Mouse (Mus musculus): ENCODE results near the gene Car8. TPM values are rescaled to one million over a fixed set of nuclear protein-coding genes. Genes with fewer than 3 reads are reported as not detected.

Gene Car8
- total and polyA plus RNA-seq, 2 experiments from 2014 or later, result 17.7 to 31.6 TPM

- no peak overlapping the region for H3K4me3 ChIP-seq (ENCODE audit: low read depth, low read length)
- H3K4me1 ChIP-seq (ENCODE audit: insufficient read depth, low read length), result no peaks in the 10 kb centered on the region
- H3K27me3 ChIP-seq (ENCODE audit: insufficient read depth, low read length), result no peaks in the 10 kb centered on the region
- H3K9ac ChIP-seq (replicated peaks; ENCODE audit: low read length, poor library complexity, severe bottlenecking), result no peak overlapping the region
- H3K36me3 ChIP-seq (ENCODE audit: insufficient read depth, low read length), result no peaks in the 10 kb centered on the region
- no peak overlapping the region for H3K4me2 ChIP-seq (ENCODE audit: low read depth, low read length, poor library complexity, severe bottlenecking)
- no peak for TF ChIP-seq CTCF (IDR thresholded peaks at IDR 0.05)
- WGBS, result 51% methylated on average over 1 of the region's 1 CpGs
- ATAC-seq (ENCODE audit: low FRiP score), result no peak
- H3K27ac ChIP-seq (ENCODE audit: low read depth, low read length), result no peak overlapping the region
- H3K9me3 ChIP-seq (ENCODE audit: low read length), result no peaks in the 10 kb centered on the region
- DNase-seq (ENCODE audit: low spot score), result no peak
These were observed 30.9 kb downstream of the Car8 start for GRCm38 (mm10) chr4:8207924-8208323.

- Histone ChIP-seq H3K4me1 (ENCODE audit: insufficient read depth, low read length) (no peaks in the 10 kb centered on the region), H3K9ac (replicated peaks; ENCODE audit: low read length, poor library complexity, severe bottlenecking) (no peak overlapping the region), H3K4me2 (ENCODE audit: low read depth, low read length, poor library complexity, severe bottlenecking) (no peak overlapping the region), H3K4me3 (ENCODE audit: low read depth, low read length) (no peak overlapping the region), H3K36me3 (ENCODE audit: insufficient read depth, low read length) (no peaks in the 10 kb centered on the region), H3K27ac (ENCODE audit: low read depth, low read length) (no peak overlapping the region), H3K9me3 (ENCODE audit: low read length) (no peaks in the 10 kb centered on the region), H3K27me3 (ENCODE audit: insufficient read depth, low read length) (no peaks in the 10 kb centered on the region)
- TF ChIP-seq CTCF (IDR thresholded peaks at IDR 0.05), result no peak
- ATAC-seq (ENCODE audit: low FRiP score) (no peak), DNase-seq (ENCODE audit: low spot score) (no peak)
- WGBS, result 86% methylated on average over 6 of the region's 6 CpGs
These were observed 31.8 kb downstream of the Car8 start for GRCm38 (mm10) chr4:8206918-8207573.

GRCm38 (mm10) chr4:8205089-8205649 is 33.7 kb downstream of the Car8 start:
- Histone ChIP-seq H3K36me3 (ENCODE audit: insufficient read depth, low read length) (no peaks in the 10 kb centered on the region), H3K9me3 (ENCODE audit: low read length) (no peaks in the 10 kb centered on the region), H3K4me1 (ENCODE audit: insufficient read depth, low read length) (no peaks in the 10 kb centered on the region), H3K4me2 (ENCODE audit: low read depth, low read length, poor library complexity, severe bottlenecking) (no peak overlapping the region), H3K27me3 (ENCODE audit: insufficient read depth, low read length) (no peaks in the 10 kb centered on the region), H3K4me3 (ENCODE audit: low read depth, low read length) (no peak overlapping the region), H3K27ac (ENCODE audit: low read depth, low read length) (no peak overlapping the region), H3K9ac (replicated peaks; ENCODE audit: low read length, poor library complexity, severe bottlenecking) (no peak overlapping the region)
- WGBS, result 76% methylated on average over 4 of the region's 4 CpGs
- TF ChIP-seq CTCF (IDR thresholded peaks at IDR 0.05), result no peak
- no peak for ATAC-seq (ENCODE audit: low FRiP score)
- no peak for DNase-seq (ENCODE audit: low spot score)

GRCm38 (mm10) chr4:8203367-8203766 is 35.5 kb downstream of the Car8 start:
- Histone ChIP-seq H3K4me2 (ENCODE audit: low read depth, low read length, poor library complexity, severe bottlenecking) (no peak overlapping the region), H3K27ac (ENCODE audit: low read depth, low read length) (no peak overlapping the region), H3K9ac (replicated peaks; ENCODE audit: low read length, poor library complexity, severe bottlenecking) (no peak overlapping the region), H3K27me3 (ENCODE audit: insufficient read depth, low read length) (no peaks in the 10 kb centered on the region), H3K4me3 (ENCODE audit: low read depth, low read length) (no peak overlapping the region), H3K9me3 (ENCODE audit: low read length) (no peaks in the 10 kb centered on the region), H3K4me1 (ENCODE audit: insufficient read depth, low read length) (no peaks in the 10 kb centered on the region), H3K36me3 (ENCODE audit: insufficient read depth, low read length) (no peaks in the 10 kb centered on the region)
- ATAC-seq (ENCODE audit: low FRiP score) (no peak), DNase-seq (ENCODE audit: low spot score) (no peak)
- WGBS, result 46% methylated on average over 1 of the region's 1 CpGs
- TF ChIP-seq CTCF (IDR thresholded peaks at IDR 0.05), result no peak

- no peaks in the 10 kb centered on the region for H3K4me1 ChIP-seq (ENCODE audit: insufficient read depth, low read length)
- 87% methylated on average over 2 of the region's 2 CpGs for WGBS
- no peak for TF ChIP-seq CTCF (IDR thresholded peaks at IDR 0.05)
These were observed 37.2 kb downstream of the Car8 start for GRCm38 (mm10) chr4:8201631-8202030.

GRCm38 (mm10) chr4:8200081-8200480 is 38.8 kb downstream of the Car8 start:
- ATAC-seq (ENCODE audit: low FRiP score) (no peak), DNase-seq (ENCODE audit: low spot score) (no peak)
- no peak overlapping the region for H3K9ac ChIP-seq (replicated peaks; ENCODE audit: low read length, poor library complexity, severe bottlenecking)
- no peaks in the 10 kb centered on the region for H3K4me1 ChIP-seq (ENCODE audit: insufficient read depth, low read length)
- no peak overlapping the region for H3K27ac ChIP-seq (ENCODE audit: low read depth, low read length)
- no peak overlapping the region for H3K4me2 ChIP-seq (ENCODE audit: low read depth, low read length, poor library complexity, severe bottlenecking)
- 82% methylated on average over 5 of the region's 5 CpGs for WGBS
- H3K9me3 ChIP-seq (ENCODE audit: low read length), result no peaks in the 10 kb centered on the region
- no peaks in the 10 kb centered on the region for H3K36me3 ChIP-seq (ENCODE audit: insufficient read depth, low read length)
- TF ChIP-seq CTCF (IDR thresholded peaks at IDR 0.05), result no peak
- H3K27me3 ChIP-seq (ENCODE audit: insufficient read depth, low read length), result no peaks in the 10 kb centered on the region
- no peak overlapping the region for H3K4me3 ChIP-seq (ENCODE audit: low read depth, low read length)

More at GRCm38 (mm10) chr4:8201631-8202030, 37.2 kb downstream of the Car8 start:
- Histone ChIP-seq H3K27me3 (ENCODE audit: insufficient read depth, low read length) (no peaks in the 10 kb centered on the region), H3K4me2 (ENCODE audit: low read depth, low read length, poor library complexity, severe bottlenecking) (no peak overlapping the region), H3K36me3 (ENCODE audit: insufficient read depth, low read length) (no peaks in the 10 kb centered on the region), H3K9me3 (ENCODE audit: low read length) (no peaks in the 10 kb centered on the region), H3K4me3 (ENCODE audit: low read depth, low read length) (no peak overlapping the region), H3K9ac (replicated peaks; ENCODE audit: low read length, poor library complexity, severe bottlenecking) (no peak overlapping the region), H3K27ac (ENCODE audit: low read depth, low read length) (no peak overlapping the region)
- DNase-seq (ENCODE audit: low spot score) (no peak), ATAC-seq (ENCODE audit: low FRiP score) (no peak)
